Mouse (Mus musculus) hindbrain, postnatal 0 days (tissue): Measurements from ENCODE around the gene Rnf166. TPM values are rescaled to one million over a fixed set of nuclear protein-coding genes. Genes with fewer than 3 reads are reported as not detected.

Source experiments
- ATAC-seq: fragments of 200-750 bp; cut with Nextera tagmentation; 2 replicates; pipeline ENCODE4 v1.8.0; 2017; ENCODE audit warnings: mild to moderate bottlenecking, moderate TSS enrichment, moderate library complexity
- DNase-seq: peaks from one replicate; pipeline ENCODE4 v3.0.0-alpha.2; 2015; ENCODE audit warnings: low spot score
- H3K27ac ChIP-seq: fragments of 300-500 bp; sonication (generic); 2 replicates; pipeline ENCODE4 v1.5.1; 2014; ENCODE audit warnings: mild to moderate bottlenecking
- H3K27me3 ChIP-seq: fragments of 300-500 bp; sonication (generic); 2 replicates; pipeline ENCODE4 v1.6.1; 2014; ENCODE audit warnings: low read length, mixed read lengths; ENCODE audit not compliant: insufficient read depth
- H3K36me3 ChIP-seq: fragments of 300-500 bp; sonication (generic); 2 replicates; pipeline ENCODE4 v1.6.1; 2014; ENCODE audit warnings: low read length, mixed read lengths; ENCODE audit not compliant: insufficient read depth
- H3K4me1 ChIP-seq: fragments of 300-500 bp; sonication (generic); 2 replicates; pipeline ENCODE4 v1.6.1; 2014; ENCODE audit warnings: antibody characterized with exemption, low read length, mixed read lengths; ENCODE audit not compliant: insufficient read depth
- H3K4me2 ChIP-seq: fragments of 300-500 bp; sonication (generic); 2 replicates; pipeline ENCODE4 v1.6.1; 2014; ENCODE audit warnings: low read depth, mild to moderate bottlenecking, low read length, moderate library complexity, mixed read lengths
- H3K4me3 ChIP-seq: fragments of 300-500 bp; sonication (generic); 2 replicates; pipeline ENCODE4 v1.5.1; 2014; ENCODE audit warnings: low read length
- H3K9ac ChIP-seq: fragments of 300-500 bp; sonication (generic); replicated peaks from 2 replicates; pipeline ENCODE4 v1.6.1; 2014; ENCODE audit warnings: mild to moderate bottlenecking, low read length, moderate library complexity, mixed read lengths
- H3K9me3 ChIP-seq: fragments of 300-500 bp; sonication (generic); 2 replicates; pipeline ENCODE4 v1.6.1; 2016; ENCODE audit warnings: low read length, mixed read lengths
- CTCF ChIP-seq: IDR thresholded peaks from 2 replicates; pipeline ENCODE4 v1.5.1; 2016; ENCODE audit warnings: antibody characterized with exemption, control low read depth, low read depth
- WGBS: fragments of 180-500 bp; shearing (Covaris S2); extraction: QIAGEN DNeasy Blood & Tissue Kit; methylation state at CpG from one replicate; pipeline ENCODE4 v1.1.7; 2014; 5-methylcytosine and 5-hydroxymethylcytosine counted together
- polyA plus RNA-seq: library from polyadenylated mRNA; unstranded; fragments of >200 nt; fragmentation: Nextera tagmentation; extraction: Ambion mirVana; gene quantifications from 2 replicates; pipeline ENCODE4 v1.2.1, GENCODE M21; 2015
- total RNA-seq: library from RNA; depleted of rRNA; stranded (reverse); fragments of >200 nt; gene quantifications from 2 replicates; pipeline ENCODE4 v1.2.3, GENCODE M21; 2014

The Rnf166 gene
- total and polyA plus RNA-seq, 2 experiments from 2014 or later: 22.6 to 37.4 TPM

DNA sequence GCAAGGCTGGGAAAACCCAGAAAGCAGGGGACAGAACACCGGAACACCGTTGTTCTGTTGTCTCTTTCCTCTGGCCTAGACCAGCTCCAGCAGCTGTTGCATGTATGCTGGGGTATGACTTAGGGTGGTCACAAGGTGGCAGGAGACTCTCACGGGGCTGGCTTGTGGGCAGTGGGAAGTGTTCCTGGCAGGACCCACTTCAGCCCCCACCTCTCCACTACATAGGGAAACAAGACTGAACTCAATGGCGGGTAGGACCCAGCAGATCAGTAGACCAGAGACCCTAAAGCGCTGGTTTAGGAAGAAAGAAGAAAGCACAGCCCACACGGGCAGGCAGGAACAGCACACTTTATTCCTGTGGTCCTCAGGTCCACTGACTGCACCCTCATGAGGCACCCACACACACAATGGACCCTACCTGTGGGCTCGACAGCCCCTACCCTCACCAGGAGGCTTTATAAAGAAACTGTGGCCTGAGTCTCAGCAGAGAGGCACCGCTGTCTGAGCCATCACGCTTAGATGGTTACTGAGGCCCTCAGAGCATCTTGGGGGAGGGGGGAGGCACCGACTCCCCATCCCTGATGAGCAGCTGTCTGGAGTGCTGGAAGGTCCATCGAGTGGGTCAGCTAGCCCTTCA lies 42.5 kb downstream of the Rnf166 start:
- H3K4me1 ChIP-seq: peaks cover 10% of the 10 kb centered on the region; the same call in 1 of the 2 replicates
- no peak overlapping the region; the same call in 1 of the 2 replicates for H3K27ac ChIP-seq
- H3K36me3 ChIP-seq: peaks cover 27% of the 10 kb centered on the region; the same call in 1 of the 2 replicates
- H3K4me2 ChIP-seq: no peak overlapping the region
- H3K9me3 ChIP-seq: no peaks in the 10 kb centered on the region
- 68% methylated on average over 11 of the region's 11 CpGs for WGBS
- no peak overlapping the region for H3K9ac ChIP-seq
- DNase-seq: peak; percentile 18
- peak; percentile 36; the same call in 1 of the 2 replicates for ATAC-seq
- TF ChIP-seq CTCF: peak; percentile 43
- no peaks in the 10 kb centered on the region for H3K27me3 ChIP-seq
- H3K4me3 ChIP-seq: no peak overlapping the region

DNA sequence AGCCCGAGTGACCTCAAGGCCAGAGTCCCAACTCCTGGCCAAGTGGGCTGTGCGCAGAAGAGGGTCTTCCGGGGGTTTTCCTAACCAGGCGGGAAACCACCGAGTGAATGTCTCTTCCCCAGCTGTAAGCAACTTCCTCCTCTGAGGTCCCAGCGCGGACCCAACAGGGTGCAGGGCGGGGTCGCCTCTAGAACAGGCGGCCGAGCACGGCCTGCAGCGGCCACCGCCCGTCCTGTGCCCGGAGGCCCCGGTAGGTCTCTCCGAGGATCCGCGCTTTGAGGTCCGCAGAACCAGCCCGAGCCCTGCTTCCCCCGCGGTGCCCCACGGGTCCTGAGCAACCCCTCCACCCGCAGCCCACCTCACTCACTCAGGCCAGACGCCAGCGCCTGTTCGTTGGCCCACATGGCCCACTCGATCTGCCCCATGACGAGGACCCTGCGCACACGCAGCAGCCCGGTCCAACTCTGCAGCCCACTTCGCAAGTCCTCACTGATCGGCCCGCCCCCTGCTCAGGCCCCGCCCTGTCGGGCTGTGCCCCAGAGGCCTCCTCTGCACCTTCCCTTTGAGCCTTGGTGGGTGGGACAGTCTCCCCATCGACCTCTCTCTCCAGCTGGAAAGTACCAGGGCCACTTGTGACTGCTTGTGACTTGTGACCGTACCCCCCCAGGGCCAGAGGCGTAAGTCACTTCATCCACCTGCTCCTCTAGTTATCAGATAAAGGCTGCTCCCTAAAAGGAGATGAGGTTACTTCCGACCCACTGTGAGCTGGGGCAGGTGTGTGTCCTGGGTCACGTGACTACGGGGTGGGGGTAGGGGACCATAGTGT lies 43.2 kb downstream of the Rnf166 start, which contains the start of gene Cyba:
TSS of gene Cyba (minus strand) at position 488 of the 826 bp plus-strand sequence.
- H3K4me3 ChIP-seq: peak within 1 kb of the TSS; percentile 26
- H3K4me1 ChIP-seq: peaks cover 10% of the 10 kb centered on the region; the same call in 1 of the 2 replicates
- peaks cover 22% of the 10 kb centered on the region; the same call in 1 of the 2 replicates for H3K36me3 ChIP-seq
- DNase-seq: peak; percentile 47
- WGBS: 8% methylated on average over 44 of the region's 45 CpGs
- TF ChIP-seq CTCF: no peak
- peak within 1 kb of the TSS; percentile 31; the same call in 1 of the 2 replicates for H3K9ac ChIP-seq
- H3K27me3 ChIP-seq: no peaks in the 10 kb centered on the region
- peak within 1 kb of the TSS; percentile 22; the same call in 1 of the 2 replicates for H3K27ac ChIP-seq
- peak; percentile 45 for ATAC-seq
- H3K4me2 ChIP-seq: peak within 1 kb of the TSS; percentile 52
- no peaks in the 10 kb centered on the region for H3K9me3 ChIP-seq

DNA sequence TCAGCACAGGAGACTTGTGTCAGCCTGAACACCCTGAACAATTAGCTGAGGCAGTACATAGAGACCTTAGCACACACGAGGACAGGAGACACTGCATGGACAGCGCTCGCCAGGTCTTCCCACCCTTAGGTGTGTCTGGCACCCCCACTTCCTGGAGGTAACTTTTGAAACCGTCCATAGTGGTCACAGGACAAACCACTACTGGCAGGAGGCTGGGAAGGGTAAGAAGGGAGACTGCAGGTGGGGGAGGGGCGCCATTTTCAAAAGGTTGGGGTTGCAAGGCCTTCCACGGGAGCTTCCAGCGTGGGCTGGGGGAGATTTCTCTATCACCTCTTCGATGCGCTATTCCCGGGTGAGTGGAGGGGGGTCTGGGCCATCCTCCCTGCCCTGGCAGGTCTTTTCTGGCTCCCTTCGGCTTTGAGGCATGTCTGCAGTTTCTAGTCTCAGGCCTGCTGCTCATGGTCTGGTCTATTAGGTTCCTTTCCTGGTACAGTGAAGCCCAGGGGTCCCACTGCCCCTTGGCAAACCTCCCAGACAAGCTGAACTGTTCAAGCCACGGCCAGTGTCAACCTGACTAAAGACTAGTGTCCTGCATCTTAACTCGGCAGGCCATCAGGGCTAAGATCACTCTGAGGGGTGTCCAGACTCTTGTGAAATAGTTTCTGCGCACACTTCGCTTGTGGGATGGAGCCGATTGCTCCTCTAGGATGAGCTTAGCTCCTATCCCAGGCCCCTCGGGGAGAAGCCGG lies 44.0 kb downstream of the Rnf166 start:
- ATAC-seq (0 out of 2 replicates have a peak, but pooled peaks have one; percentile 4), DNase-seq (peak; percentile 26)
- Histone ChIP-seq H3K9me3 (no peaks in the 10 kb centered on the region), H3K27me3 (no peaks in the 10 kb centered on the region), H3K27ac (peak overlapping the region; percentile 22; the same call in 1 of the 2 replicates), H3K4me3 (peak overlapping the region; percentile 26), H3K36me3 (peaks cover 22% of the 10 kb centered on the region; the same call in 1 of the 2 replicates), H3K4me2 (peak overlapping the region; percentile 52), H3K4me1 (peaks cover 10% of the 10 kb centered on the region; the same call in 1 of the 2 replicates), H3K9ac (peak overlapping the region; percentile 31; the same call in 1 of the 2 replicates)
- no peak for TF ChIP-seq CTCF
- 40% methylated on average over 18 of the region's 18 CpGs for WGBS

DNA sequence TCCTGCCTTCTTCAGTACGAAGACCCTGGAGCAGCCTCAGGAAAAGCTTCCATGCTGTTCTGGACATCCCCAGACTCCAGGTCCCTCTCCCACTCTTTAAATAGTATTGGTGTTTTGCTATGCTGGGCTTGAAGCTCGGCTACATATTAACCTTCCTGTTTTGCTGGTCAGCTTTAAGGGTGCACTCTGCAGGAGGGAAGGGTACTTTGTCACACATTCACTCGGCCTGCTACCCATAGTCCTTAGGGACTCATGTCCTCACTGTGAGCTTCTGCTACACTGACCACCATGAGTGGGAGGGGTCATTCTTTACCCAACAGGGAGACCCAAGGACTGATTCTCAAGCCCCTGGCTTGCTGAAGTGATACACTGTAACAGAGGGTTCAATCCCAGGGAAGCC lies 45.2 kb downstream of the Rnf166 start:
- Histone ChIP-seq H3K4me1 (peaks cover 10% of the 10 kb centered on the region; the same call in 1 of the 2 replicates), H3K9ac (no peak overlapping the region), H3K36me3 (peaks cover 15% of the 10 kb centered on the region; the same call in 1 of the 2 replicates), H3K27ac (no peak overlapping the region), H3K4me3 (no peak overlapping the region), H3K9me3 (no peaks in the 10 kb centered on the region), H3K27me3 (no peaks in the 10 kb centered on the region), H3K4me2 (no peak overlapping the region)
- DNase-seq (no peak), ATAC-seq (no peak)
- TF ChIP-seq CTCF: no peak
- 75% methylated on average over 3 of the region's 3 CpGs for WGBS

- DNase-seq: no peak
- peaks cover 10% of the 10 kb centered on the region; the same call in 1 of the 2 replicates for H3K4me1 ChIP-seq
- H3K27ac ChIP-seq: no peak overlapping the region
- H3K27me3 ChIP-seq: no peaks in the 10 kb centered on the region
- H3K4me3 ChIP-seq: no peak overlapping the region
- no peak for TF ChIP-seq CTCF
- WGBS: 84% methylated on average over 10 of the region's 10 CpGs
- no peak for ATAC-seq
- H3K4me2 ChIP-seq: no peak overlapping the region
- no peak overlapping the region for H3K9ac ChIP-seq
- H3K36me3 ChIP-seq: peaks cover 15% of the 10 kb centered on the region; the same call in 1 of the 2 replicates
- no peaks in the 10 kb centered on the region for H3K9me3 ChIP-seq
These were observed 45.7 kb downstream of the Rnf166 start for GRCm38 (mm10) chr8:122430058-122430636.

- H3K9me3 ChIP-seq: no peaks in the 10 kb centered on the region
- no peaks in the 10 kb centered on the region for H3K36me3 ChIP-seq
- peaks cover 10% of the 10 kb centered on the region; the same call in 1 of the 2 replicates for H3K4me1 ChIP-seq
- no peak overlapping the region for H3K27ac ChIP-seq
- 92% methylated on average over 9 of the region's 9 CpGs for WGBS
- no peak for ATAC-seq
- no peak overlapping the region for H3K9ac ChIP-seq
- no peak overlapping the region for H3K4me3 ChIP-seq
- H3K27me3 ChIP-seq: no peaks in the 10 kb centered on the region
- TF ChIP-seq CTCF: no peak
- H3K4me2 ChIP-seq: no peak overlapping the region
- DNase-seq: no peak
These were observed 47.7 kb downstream of the Rnf166 start for GRCm38 (mm10) chr8:122428163-122428562.
